Mouse (Mus musculus) brain, embryonic 14.5 days (tissue): Measurements from ENCODE around the gene Relch.

Source experiments
- CTCF ChIP-seq: fragments of 200-500 bp; IDR thresholded peaks from 2 replicates; pipeline ENCODE4 v1.5.1; 2012; ENCODE audit warnings: inconsistent platforms, mild to moderate bottlenecking, moderate library complexity, borderline replicate concordance; ENCODE audit not compliant: insufficient read depth, insufficient read length; ENCODE audit errors: extremely low read depth
- POLR2A ChIP-seq: fragments of 200-500 bp; IDR thresholded peaks from 2 replicates; pipeline ENCODE4 v1.6.1; 2012; ENCODE audit warnings: mild to moderate bottlenecking, inconsistent platforms, borderline replicate concordance; ENCODE audit not compliant: poor library complexity, insufficient read depth, insufficient read length, severe bottlenecking; ENCODE audit errors: extremely low read depth

DNA sequence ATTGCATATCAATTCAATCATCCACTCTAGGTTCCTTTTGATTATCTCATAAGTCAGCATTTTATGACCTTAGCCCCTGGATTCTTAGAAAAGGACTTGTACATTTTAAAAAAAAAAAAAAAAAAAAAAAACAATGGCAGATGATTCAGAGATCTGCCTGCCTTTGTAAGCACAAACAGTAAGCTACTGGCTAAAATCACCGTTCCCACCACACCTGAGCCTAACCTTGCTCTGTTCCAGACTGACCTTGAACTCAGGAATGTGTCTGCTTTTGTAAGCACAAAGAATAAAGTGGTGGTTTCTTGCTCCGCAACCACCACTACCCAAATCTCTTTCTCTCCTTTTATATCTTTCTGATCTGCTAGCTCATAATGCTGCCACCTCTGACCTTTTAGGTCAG, 49.2 kb downstream of the Relch start:
- no peak for TF ChIP-seq POLR2A
- TF ChIP-seq CTCF, result no peak
